Mouse (Mus musculus) lung, adult 2 months (tissue): ENCODE data around the gene Mecom. TPM values are rescaled to one million over a fixed set of nuclear protein-coding genes. Genes with fewer than 3 reads are reported as not detected.
"Not testable (repeated sequence)": the region's sequence is repeated elsewhere in the genome, so short reads cannot be mapped to it uniquely, and the experiment has no call there.

Experiments used
- DNase-seq: peaks from one replicate; pipeline ENCODE4 v3.0.0; 2022
- H3K4me1 ChIP-seq: fragments of 200-500 bp; 2 replicates; pipeline ENCODE4 v1.6.1; 2011; ENCODE audit warnings: low read length; ENCODE audit not compliant: control insufficient read depth, insufficient read depth
- H3K4me3 ChIP-seq: fragments of 200-500 bp; replicated peaks from 2 replicates; pipeline ENCODE3; 2011; ENCODE audit warnings: low read depth, mild to moderate bottlenecking, control low read depth, low read length; ENCODE audit errors: extremely low read depth
- CTCF ChIP-seq: fragments of 200-500 bp; IDR thresholded peaks from 2 replicates; pipeline ENCODE4 v1.5.1; 2011; ENCODE audit warnings: mild to moderate bottlenecking, low read length, control low read depth; ENCODE audit not compliant: insufficient read depth
- POLR2A ChIP-seq: fragments of 200-500 bp; IDR thresholded peaks from 2 replicates; pipeline ENCODE4 v1.6.1; 2011; ENCODE audit warnings: low read depth, mild to moderate bottlenecking, control low read depth, low read length, borderline replicate concordance; ENCODE audit errors: extremely low read depth
- WGBS: fragments of 180-500 bp; shearing (Covaris S2); methylation state at CpG from one replicate; pipeline ENCODE4 v1.1.7; 2018; 5-methylcytosine and 5-hydroxymethylcytosine counted together
- polyA plus RNA-seq: library from polyadenylated mRNA; depleted of rRNA; stranded (reverse); fragments of >200 nt; gene quantifications from 2 replicates; pipeline ENCODE4 v1.2.3, GENCODE M21; 2012; rRNA removed

The Mecom gene
- polyA plus RNA-seq, result 13.5 and 16.0 TPM in 2 replicates

- 92% methylated on average over 3 of the region's 3 CpGs for WGBS
- H3K4me3 ChIP-seq, result no peak within 1 kb of the TSS
- H3K4me1 ChIP-seq, result no peaks in the 10 kb centered on the region
- no peak for DNase-seq
- TF ChIP-seq CTCF, result no peak
- TF ChIP-seq POLR2A, result no peak
Observed at GRCm38 (mm10) chr3:30547908-30548307, at the start of gene Mecom. Gene Mecom, minus strand, starts transcription at chr3:30548008.

- Histone ChIP-seq H3K4me1 (no peaks in the 10 kb centered on the region), H3K4me3 (no peak overlapping the region)
- 87% methylated on average over 7 of the region's 7 CpGs for WGBS
- TF ChIP-seq POLR2A (no peak), CTCF (no peak)
- no peak for DNase-seq
Observed at GRCm38 (mm10) chr3:30597271-30597670, 49.5 kb upstream of the Mecom start.

- no peaks in the 10 kb centered on the region for H3K4me1 ChIP-seq
- peak overlapping the region; percentile 90 for H3K4me3 ChIP-seq
- DNase-seq, result peak; percentile 48
- TF ChIP-seq POLR2A (no peak), CTCF (no peak)
- 1% methylated on average over 62 of the region's 62 CpGs for WGBS
Observed at GRCm38 (mm10) chr3:30595111-30595832, 47.5 kb upstream of the Mecom start.

- DNase-seq, result no peak
- H3K4me1 ChIP-seq, result no peaks in the 10 kb centered on the region
- TF ChIP-seq CTCF (0 out of 2 replicates have a peak, but pooled peaks have one; percentile 23), POLR2A (no peak)
- H3K4me3 ChIP-seq, result no peak overlapping the region
- 76% methylated on average over 4 of the region's 4 CpGs for WGBS
Observed at GRCm38 (mm10) chr3:30593719-30594485, 46.1 kb upstream of the Mecom start.

GRCm38 (mm10) chr3:30592418-30592853 is 44.6 kb upstream of the Mecom start:
- no peak overlapping the region for H3K4me3 ChIP-seq
- DNase-seq, result peak; percentile 22
- H3K4me1 ChIP-seq, result no peaks in the 10 kb centered on the region
- WGBS, result 0% methylated on average over 2 of the region's 2 CpGs
- no peak for TF ChIP-seq POLR2A
- 0 out of 2 replicates have a peak, but pooled peaks have one; percentile 0 for TF ChIP-seq CTCF

- TF ChIP-seq CTCF (no peak), POLR2A (no peak)
- Histone ChIP-seq H3K4me3 (no peak overlapping the region), H3K4me1 (no peaks in the 10 kb centered on the region)
- WGBS, result 69% methylated on average over 6 of the region's 6 CpGs
- DNase-seq, result no peak
Observed at GRCm38 (mm10) chr3:30588865-30589264, 41.1 kb upstream of the Mecom start.

GRCm38 (mm10) chr3:30573549-30573948 is 25.7 kb upstream of the Mecom start:
- TF ChIP-seq CTCF (no peak), POLR2A (no peak)
- no peak for DNase-seq
- H3K4me1 ChIP-seq, result no peaks in the 10 kb centered on the region
- 10% methylated on average over 2 of the region's 2 CpGs for WGBS
- H3K4me3 ChIP-seq, result no peak overlapping the region

- H3K4me3 ChIP-seq, DNase-seq, H3K4me1 ChIP-seq: not testable (repeated sequence)
- WGBS, result 85% methylated on average over 1 of the region's 2 CpGs
Observed at GRCm38 (mm10) chr3:30566333-30566732, 18.5 kb upstream of the Mecom start.

- WGBS, result 47% methylated on average over 6 of the region's 6 CpGs
- no peak for DNase-seq
- Histone ChIP-seq H3K4me1 (no peaks in the 10 kb centered on the region), H3K4me3 (no peak overlapping the region)
- TF ChIP-seq POLR2A (no peak), CTCF (no peak)
Observed at GRCm38 (mm10) chr3:30560677-30561314, 13.0 kb upstream of the Mecom start.

- no peak for TF ChIP-seq POLR2A
- TF ChIP-seq CTCF, result no peak
- no peak overlapping the region for H3K4me3 ChIP-seq
- no peak for DNase-seq
- WGBS, result 70% methylated on average over 6 of the region's 6 CpGs
- H3K4me1 ChIP-seq, result no peaks in the 10 kb centered on the region
Observed at GRCm38 (mm10) chr3:30553741-30554140, 5.9 kb upstream of the Mecom start.

- H3K4me1 ChIP-seq, result no peaks in the 10 kb centered on the region
- TF ChIP-seq CTCF (0 out of 2 replicates have a peak, but pooled peaks have one; percentile 5), POLR2A (no peak)
- DNase-seq, result no peak
- H3K4me3 ChIP-seq, result no peak overlapping the region
- WGBS, result 66% methylated on average over 2 of the region's 2 CpGs
Observed at GRCm38 (mm10) chr3:30550218-30550617, 2.4 kb upstream of the Mecom start.
